Mouse (Mus musculus): ENCODE measurements at regions not wholly inside any gene's neighbourhood (a gene's known extent, or its start where the extent isn't known, plus 50 kb on each side); places are given as distances from the start of the nearest gene placed in this dataset.

DNA sequence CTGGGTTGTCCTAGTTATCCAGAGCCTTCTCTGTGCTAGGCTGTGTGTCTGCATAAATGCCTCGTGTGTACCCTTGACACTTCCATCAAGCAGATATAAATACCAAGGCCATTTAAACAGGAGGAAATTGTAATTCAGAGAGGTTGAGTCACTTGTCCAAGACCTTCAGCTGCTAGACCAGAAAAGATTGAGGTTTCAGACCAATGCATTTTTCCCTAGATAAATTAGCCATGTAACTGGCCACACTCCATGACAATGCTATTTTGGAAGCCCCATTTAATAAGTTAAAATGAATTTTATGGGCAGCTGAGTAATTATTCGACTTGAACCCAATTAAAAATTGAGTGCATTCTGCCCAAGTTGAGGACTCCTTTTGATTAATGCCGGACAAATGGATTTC, 509.6 kb downstream of the 1810013L24Rik start:
- no peak for DNase-seq (ENCODE audit: low read depth, low spot score)

DNA sequence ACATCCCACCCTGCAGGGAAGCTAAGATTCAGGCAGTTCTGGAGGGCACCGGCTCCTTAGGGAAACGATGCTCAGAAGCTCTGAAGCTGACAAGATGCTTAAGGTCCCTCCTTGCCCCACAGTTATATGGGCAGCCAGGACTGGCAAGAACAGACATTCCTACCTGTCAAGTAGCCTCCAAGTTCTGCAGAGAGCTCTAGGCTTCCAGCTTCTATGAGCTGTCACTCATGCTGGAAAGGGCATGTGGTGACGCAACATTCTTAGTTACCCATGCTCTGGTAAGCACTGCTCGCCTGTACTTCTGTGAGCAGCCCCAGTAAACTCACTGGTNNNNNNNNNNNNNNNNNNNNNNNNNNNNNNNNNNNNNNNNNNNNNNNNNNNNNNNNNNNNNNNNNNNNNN, 511.3 kb downstream of the 1810013L24Rik start:
- no peak for DNase-seq (ENCODE audit: low read depth, low spot score)

DNA sequence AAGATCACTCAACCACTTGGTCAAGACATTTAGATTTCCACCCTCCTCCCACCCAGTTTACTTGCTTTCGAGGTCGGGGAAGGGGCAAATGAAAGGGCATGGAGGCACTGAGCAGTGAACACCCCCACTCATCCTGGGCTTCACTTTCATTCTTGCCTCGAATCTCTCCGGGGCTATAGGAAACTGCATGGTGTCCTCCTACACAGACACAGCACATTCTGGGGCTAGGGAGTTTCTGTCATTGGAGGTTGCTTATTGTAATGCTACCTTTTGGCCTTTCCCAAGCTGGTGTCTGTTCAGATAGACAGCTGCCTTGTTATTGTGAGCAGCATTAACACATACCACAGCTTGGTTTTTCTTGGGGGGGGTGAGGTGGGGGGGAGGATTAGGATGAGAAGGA, 523.9 kb downstream of the 1810013L24Rik start:
- DNase-seq (ENCODE audit: low read depth, low spot score), result no peak

DNA sequence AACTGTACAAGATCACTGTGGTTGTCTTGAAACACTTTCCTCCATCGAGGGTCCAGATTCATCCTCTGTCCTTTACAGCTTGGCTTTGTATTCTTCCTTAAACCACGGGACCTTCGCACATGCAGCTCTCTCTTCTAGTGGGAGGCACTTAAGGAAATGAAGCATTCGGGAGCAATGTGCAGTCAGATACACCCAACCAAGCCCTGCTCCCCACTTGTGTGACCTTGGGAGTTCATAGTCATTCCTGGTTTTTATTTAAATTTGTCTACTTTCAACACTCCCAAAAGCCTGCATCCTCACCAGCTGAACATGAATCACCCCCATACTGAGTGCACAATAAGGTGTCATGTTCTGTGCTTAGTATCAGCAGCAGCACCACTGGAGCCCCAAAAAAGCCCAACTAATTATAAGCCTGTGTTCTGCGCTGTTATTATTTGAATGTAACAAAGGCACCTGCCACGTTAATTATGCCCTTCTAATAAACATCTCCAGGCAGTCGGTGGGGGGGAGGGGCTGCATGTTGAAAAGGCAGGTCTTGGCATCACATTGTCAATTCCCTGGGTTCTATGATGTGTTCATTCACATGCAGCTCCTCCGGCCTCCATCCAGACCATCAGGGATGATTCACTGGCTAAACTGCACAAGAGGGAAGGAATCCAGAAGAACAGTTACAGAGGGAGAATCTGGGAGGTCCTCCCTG, 524.6 kb downstream of the 1810013L24Rik start:
- no peak for DNase-seq (ENCODE audit: low read depth, low spot score)

DNA sequence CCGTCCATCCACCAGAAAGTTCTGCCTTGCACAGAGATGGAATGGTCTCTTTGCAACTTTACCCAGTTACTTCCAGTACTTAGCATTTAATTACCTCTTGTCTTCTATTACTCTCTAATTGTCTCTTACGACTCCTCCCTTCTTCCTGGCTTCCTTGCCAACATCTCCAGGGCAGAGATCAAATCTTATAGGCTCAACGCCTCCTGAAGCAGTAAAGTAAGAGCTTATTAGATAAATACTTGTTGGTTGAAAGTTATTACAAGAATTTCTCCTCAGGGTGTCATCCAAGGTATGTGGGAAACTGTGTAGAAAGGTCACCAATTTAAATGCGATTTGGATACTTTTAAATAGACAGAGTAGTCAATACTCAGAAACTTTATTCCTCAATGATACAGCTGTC, 528.8 kb downstream of the 1810013L24Rik start:
- no peak for DNase-seq (ENCODE audit: low read depth, low spot score)

DNA sequence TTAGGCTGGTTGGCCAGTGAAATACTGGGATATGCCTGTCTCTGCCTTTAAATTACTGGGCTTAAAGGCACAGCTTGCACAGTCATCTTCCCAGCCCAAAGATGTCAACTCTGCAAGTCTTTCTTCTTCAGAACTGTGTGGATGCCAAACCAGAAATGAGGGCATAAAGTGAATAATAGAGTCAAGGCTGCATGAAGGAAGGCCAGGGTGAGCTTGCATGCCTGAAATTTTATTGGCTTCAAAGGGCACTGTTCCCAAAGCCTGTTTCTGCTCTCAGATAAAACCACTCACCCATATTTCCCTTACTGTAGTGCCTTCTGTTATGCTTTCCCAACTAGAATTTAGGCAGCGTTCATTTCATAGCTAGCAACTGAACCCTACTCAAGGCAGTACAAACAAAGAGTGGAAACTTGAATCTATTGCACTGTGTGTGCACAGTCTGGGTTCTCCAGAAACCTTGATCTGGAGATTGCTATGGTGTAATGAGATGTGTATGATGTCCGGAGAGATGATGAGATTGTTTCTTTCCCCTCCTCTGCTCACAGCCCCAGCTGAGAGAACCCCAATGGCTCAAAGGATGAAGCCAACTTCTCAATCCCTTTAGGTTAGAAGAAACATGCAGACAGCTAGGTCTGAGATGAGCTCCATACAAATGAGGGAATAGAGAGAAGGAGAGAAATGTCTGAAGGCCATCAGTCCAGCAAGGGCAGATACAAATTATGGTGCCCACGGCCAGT, 529.7 kb downstream of the 1810013L24Rik start:
- no peak for DNase-seq (ENCODE audit: low read depth, low spot score)

DNA sequence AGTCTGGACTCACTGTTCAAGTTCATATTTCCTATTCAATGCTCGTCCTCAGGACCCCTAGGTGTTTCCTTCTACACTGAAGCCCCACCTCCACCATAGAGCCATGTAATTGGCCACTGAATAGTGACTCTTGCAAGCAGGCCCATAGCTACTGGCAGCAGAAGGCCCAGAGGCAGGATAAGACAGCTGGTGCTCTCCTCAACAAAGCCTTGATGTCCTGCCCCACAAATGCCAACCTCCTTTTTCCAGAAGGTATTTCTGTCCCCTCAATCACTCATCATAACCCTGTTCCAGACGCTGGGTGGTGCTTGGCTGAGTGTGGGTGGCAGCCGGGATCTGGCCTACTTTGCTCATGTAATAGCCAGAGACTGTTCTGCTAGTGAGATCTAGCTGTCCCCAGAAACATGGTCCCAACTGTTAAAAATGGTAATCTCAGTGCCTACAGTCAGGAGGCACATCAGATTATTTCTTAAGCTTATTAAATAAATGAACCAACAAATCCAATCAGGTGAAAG, 530.9 kb downstream of the 1810013L24Rik start:
- no peak for DNase-seq (ENCODE audit: low read depth, low spot score)

DNA sequence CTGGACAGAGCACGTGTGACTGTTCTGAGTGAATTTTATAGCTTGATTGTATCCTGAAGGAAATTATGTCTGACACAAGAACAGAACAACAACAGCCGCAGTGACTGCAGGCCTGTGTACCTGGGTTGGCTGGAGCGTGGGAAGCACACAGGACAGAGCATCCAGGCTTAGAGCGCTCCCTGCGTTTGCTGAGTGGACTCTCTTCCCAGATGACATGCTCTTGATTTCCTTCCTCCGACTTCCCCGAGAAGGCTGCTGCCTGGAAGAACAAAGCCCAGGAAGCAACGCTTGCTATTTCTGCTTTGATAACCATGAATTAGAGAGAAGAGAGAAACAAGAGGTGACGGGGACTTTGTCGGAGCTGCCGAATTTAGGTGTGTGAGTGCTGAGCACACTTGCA, 532.2 kb downstream of the 1810013L24Rik start:
- DNase-seq (ENCODE audit: low read depth, low spot score), result no peak

DNA sequence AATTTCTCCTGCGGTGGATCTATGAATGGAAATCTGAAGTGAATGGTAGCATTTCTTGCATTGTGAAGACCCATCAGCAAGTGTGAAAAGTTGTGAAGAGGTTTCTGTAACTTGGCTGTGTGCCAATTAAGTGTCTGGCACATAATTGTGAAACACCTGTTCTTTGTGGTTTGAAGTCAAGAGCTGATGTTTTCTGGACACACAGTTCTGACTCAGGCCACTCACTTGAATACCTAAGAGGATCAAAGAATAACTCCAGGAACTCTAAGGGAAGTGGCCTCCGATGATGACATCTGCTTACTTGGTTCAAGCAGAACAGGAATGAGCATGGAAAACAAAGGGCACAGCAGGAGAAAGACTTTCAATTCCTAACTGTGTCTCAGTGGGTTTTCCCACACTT, 534.2 kb downstream of the 1810013L24Rik start:
- no peak for DNase-seq (ENCODE audit: low read depth, low spot score)

DNA sequence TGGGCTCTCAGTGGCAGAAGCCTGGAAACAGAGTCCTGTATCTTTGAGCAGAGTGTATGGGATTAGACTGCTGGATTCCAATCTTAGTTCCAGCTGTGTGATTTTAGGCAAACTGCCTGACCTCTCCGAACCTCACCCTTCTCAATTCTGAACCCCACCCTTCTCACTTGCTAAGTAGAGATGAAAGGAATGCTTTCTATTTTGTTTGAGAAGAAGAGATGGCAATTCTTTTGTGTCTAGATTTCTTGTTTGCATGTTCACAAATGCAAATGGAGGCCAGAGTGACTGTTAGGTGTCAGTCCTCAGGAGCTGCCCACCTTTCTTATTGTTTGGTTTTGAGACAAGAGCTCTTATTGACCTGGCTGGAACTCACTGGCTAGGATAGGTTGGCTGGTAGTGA, 561.1 kb downstream of the 1810013L24Rik start:
- no peak for DNase-seq (ENCODE audit: low read depth, low spot score)

DNA sequence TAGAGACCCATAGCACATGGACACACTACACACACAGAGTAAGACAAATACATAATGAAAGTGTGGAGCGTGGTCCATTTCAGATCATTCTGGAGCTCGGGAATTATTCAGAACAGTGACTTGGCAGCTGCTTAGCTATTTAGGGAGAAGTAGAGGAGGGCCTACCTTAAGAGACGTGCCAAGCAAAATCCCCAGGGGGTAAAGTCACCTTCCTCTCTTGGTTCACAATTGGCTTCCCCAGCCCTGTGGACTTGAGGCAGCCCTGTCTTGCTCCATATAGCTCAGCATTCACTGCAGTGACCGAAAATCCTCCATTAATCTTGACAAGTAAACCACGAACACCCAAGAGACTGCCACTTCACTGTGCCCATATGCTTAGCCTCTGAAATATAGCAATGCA, 574.8 kb downstream of the 1810013L24Rik start:
- no peak for DNase-seq (ENCODE audit: low read depth, low spot score)

DNA sequence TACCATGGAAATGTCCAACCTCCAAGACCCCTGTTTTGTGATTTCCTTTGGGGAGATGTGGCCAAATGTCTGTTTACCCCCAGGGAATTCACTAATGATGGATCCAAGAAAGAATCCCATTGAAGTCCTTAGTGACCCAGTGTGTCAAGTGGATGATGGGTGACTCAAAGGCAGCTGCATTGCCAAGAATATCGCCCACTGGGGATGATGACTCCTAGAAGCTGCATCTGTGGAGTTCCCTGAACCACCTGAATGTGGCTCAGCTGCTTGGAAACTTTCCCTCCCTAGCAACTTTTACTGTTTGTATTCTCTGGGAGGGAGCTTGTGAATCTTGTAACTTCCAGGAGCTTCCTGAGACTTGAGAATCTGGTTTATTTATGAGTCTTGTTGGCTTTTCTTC, 578.3 kb downstream of the 1810013L24Rik start:
- no peak for DNase-seq (ENCODE audit: low read depth, low spot score)

DNA sequence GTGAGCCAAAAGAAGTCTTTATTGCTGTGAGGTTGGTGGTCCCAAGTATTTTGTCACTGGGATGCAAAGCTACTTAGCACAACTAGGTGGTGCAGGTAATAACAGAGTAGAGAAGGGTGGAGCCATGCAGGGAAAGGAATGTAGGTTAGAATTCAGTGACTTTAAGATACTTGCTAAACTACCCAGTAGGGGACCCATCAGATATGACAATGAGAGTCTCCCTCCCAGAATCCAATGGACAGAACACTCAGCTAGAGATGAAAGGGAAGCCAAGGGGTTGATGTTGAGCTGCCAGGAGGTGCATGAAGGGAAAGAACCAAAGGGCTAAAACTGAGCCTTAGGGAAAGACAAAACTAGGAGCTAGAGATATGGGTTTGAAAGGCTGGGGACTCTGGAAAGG, 564.9 kb downstream of the Grin2a start:
- no peak for DNase-seq (ENCODE audit: low read depth, low spot score)

DNA sequence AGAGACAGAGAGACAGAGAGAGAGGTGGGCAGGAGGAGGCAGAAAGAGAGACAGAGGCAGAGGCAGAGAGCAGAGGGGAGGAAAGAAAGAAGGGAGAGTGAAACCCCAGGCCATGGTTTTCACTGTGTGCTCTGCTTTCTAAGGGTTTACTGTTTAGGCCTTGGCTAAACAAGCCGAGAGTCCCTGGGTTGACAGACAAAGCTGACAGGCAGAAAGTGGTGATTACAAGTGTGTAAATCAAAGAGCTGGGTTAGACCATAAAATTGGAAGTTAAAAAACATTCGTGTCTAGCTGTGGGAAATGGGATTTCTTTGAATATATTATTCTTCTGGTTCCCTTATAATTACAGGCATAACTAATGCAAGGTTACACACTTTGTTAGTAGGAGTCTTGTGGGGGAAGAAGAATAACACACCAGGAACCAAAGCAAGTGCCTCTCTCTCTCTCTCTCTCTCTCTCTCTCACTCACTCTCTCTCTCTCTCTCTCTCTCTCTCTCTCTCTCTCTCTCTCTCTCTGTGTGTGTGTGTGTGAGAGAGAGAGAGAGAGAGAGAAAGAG, 556.0 kb downstream of the Grin2a start:
- DNase-seq (ENCODE audit: low read depth, low spot score), result no peak

DNA sequence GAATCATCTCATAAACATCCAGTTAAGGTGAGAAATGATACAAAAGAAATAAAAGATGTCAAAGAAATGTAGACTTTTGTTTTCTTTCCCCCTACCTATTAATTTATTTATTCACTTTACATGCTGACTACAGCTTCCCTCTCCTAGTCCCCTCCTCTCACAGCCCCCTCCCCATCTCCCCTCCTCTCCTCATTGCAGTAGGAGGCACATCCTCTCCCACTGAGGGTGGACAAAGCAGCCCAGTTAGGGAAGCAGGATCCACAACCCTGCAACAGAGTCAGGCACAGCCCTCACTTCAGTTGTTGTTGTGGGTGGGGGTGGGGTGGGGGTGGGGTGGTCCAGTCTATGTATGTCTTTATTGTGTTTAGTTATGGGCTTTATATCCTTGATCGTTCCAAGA, 555.5 kb downstream of the Grin2a start:
- DNase-seq (ENCODE audit: low read depth, low spot score), result no peak

DNA sequence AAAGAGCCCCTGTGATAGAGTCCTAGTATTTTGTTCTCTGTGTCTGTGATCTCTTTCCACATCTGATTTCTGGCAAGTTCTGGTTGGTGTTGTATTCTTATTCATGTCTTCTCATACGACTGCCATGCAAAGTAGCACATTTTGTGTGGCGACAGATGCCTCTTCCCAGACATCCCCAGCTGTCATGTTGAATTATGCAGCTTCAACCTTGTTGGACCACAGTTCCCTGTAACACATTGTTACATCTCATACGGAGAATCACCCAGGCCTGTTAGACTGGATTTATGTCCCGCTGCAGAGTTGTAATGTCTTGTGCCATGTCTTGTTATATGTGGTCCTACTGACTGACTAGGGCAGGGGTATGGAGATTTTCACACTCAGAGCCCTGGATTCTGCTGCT, 543.3 kb downstream of the Grin2a start:
- no peak for DNase-seq (ENCODE audit: low read depth, low spot score)

DNA sequence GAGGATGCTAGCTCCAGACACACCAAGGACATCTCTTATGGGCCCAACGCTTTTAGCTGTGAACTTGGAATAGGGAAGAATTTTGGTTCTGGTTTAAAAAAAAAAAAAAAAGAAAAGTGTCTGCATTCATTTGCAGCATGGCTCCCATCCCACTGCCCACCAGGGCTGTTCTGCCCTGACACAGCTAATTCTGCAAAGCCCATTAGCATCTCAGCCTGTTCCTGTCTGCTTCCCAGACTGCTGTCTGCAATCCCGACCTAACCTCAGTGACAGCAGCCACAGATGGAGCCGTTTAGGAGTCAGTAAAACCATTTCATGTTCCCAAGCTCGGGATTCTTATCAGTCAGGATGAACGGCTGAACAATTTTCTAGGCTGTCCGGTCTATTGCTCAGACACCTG, 537.8 kb downstream of the Grin2a start:
- no peak for DNase-seq (ENCODE audit: low read depth, low spot score)

DNA sequence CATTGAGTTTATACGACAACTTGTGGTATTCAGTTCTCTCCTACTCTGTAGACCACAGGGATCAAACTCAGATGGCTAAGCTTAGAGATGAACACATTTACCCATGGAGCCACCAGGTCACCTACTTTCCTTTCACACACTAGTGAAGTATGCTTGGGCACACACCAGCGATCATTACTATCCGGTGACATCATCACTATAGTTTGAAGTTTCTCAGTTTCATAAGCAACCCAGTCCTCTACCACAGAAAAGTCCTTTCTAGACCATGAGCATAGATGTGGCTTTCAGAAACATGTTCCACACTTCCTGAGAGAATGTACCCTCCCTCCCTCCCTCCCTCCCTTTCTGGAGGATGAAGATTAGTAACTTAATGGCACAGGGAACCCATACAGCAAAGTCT, 532.9 kb downstream of the Grin2a start:
- DNase-seq (ENCODE audit: low read depth, low spot score), result no peak

DNA sequence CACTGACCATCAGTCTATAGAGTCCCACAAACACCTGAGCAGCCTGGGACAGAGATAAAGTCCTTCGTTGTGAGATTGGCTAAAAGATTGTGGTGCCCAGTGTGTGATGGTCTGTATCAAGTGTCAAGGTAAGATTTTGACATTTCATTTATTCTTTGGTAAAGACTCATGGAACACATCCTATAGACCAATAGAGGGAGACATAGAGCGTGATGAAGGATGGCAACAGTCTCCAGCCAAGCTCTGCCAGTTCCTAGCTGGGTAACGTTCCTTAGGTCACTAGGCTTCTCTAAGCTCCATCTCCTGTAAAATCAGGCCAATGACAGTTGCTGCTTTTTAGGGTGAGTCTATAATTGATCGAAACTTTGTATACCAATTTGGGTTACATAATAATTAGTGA, 526.0 kb downstream of the Grin2a start:
- DNase-seq (ENCODE audit: low read depth, low spot score), result no peak

DNA sequence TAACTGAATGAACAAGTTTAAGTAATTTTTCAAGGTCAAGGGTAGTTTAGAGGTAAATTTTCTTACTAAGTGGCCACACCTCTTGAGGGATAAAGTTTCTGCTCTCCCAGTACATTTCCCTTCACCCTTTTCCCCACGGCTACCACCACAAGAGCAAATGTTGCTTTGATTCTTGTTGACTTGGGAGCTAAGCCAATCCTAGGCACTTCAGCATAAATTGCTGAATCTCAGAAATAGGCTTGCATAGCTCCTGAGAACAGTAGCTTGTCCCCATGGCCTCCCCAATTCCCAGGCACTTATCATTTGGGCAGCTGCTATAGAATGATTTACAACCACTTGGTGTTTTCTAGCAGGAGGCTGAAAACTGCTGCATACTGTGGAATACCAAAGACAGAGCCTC, 510.1 kb downstream of the Grin2a start:
- no peak for DNase-seq (ENCODE audit: low read depth, low spot score)

DNA sequence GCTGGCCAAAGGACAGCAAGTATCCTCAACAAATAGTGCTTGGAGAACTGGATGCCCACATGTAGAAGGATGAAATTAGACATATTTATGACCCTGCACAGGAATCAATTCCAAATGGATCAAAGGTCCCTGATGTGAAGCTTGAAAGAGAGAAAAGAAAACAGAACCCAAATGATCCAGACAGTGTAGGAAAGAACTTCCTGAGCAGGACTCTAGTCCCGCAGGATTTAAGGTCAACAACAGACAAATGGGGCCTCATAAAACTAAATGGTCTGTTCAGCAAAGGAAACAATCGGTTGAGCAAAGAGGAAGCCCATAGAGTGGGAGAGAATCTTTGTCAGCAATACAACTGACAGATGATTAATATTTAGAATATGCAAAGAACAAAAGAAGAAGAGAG, 497.1 kb downstream of the Grin2a start:
- no peak for DNase-seq (ENCODE audit: low read depth, low spot score)

DNA sequence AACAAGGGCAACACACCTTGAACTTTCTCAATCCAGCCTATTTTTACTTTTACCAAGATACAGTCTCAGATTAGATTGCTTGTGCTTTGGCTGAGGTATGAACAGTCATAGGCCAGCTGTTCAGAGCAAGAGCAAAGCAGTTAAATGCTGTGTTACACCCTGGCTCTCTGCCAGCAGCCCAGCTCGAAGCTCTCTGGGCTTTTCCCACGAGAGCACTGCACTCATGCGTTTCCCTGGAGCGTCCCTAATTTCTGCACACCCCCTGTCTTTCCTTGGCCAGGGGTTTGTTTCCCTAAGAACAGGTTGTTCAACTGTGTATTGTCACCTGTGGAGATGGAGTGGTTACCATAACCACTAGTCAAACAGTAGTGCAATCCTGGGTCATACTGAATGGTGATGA, 493.6 kb downstream of the Grin2a start:
- DNase-seq (ENCODE audit: low read depth, low spot score), result no peak

DNA sequence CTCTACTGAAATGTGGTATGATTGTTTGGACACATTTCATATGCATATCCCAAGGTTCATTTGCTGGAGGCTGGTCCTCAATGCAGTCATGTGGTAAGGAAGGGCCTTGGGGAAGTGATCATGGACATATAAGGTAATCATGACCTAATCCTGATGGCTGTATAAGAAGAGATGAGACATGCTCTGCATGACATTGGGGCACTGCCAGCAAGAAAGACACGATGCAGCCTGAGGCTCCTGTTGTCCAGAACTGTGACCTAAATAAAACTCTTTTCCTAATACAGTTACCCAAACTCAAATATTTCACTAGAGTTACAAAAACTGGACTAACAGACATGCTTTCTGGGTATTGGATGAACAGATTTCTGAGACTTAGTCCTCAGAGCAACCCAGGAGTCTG, 485.7 kb downstream of the Grin2a start:
- no peak for DNase-seq (ENCODE audit: low read depth, low spot score)
